Mouse (Mus musculus): ENCODE measurements around the gene Osbpl8. TPM values are rescaled to one million over a fixed set of nuclear protein-coding genes. Genes with fewer than 3 reads are reported as not detected.
"Not testable (repeated sequence)": the region's sequence is repeated elsewhere in the genome, so short reads cannot be mapped to it uniquely, and the experiment has no call there.

Osbpl8 gene
- polyA plus RNA-seq, 1 experiment, result 17.1 TPM

- DNase-seq, result peak; percentile 84
- H3K4me3 ChIP-seq (ENCODE audit: insufficient read depth, low read depth, low read length), result no peak overlapping the region
- no peaks in the 10 kb centered on the region for H3K36me3 ChIP-seq (ENCODE audit: control insufficient read depth, insufficient read depth, low read length)
- H3K27ac ChIP-seq (ENCODE audit: insufficient read depth, low read depth, low read length), result peak overlapping the region; percentile 93
- H3K27me3 ChIP-seq (replicated peaks; ENCODE audit: control insufficient read depth, insufficient read depth, low read length), result no peaks in the 10 kb centered on the region
- 49% methylated on average over 8 of the region's 8 CpGs for WGBS
- peaks cover 12% of the 10 kb centered on the region for H3K4me1 ChIP-seq (ENCODE audit: control insufficient read depth, insufficient read depth, low read length)
- TF ChIP-seq CTCF (conservative IDR thresholded peaks at IDR 0.05; ENCODE audit: insufficient read depth, insufficient read length, low read depth, low read length) (no peak), POLR2A (IDR thresholded peaks at IDR 0.05; ENCODE audit: low read depth, low read length) (no peak)
Measured at GRCm38 (mm10) chr10:111133936-111134335, 30.6 kb upstream of the Osbpl8 start.

GRCm38 (mm10) chr10:111134412-111134957 lies 30.1 kb upstream of the Osbpl8 start:
- Histone ChIP-seq H3K27ac (ENCODE audit: insufficient read depth, low read depth, low read length) (peak overlapping the region; percentile 81), H3K4me1 (ENCODE audit: control insufficient read depth, insufficient read depth, low read length) (peaks cover 15% of the 10 kb centered on the region), H3K4me3 (ENCODE audit: insufficient read depth, low read depth, low read length) (no peak overlapping the region), H3K27me3 (replicated peaks; ENCODE audit: control insufficient read depth, insufficient read depth, low read length) (no peaks in the 10 kb centered on the region), H3K36me3 (ENCODE audit: control insufficient read depth, insufficient read depth, low read length) (no peaks in the 10 kb centered on the region)
- DNase-seq, result no peak
- TF ChIP-seq POLR2A (IDR thresholded peaks at IDR 0.05; ENCODE audit: low read depth, low read length) (no peak), CTCF (conservative IDR thresholded peaks at IDR 0.05; ENCODE audit: insufficient read depth, insufficient read length, low read depth, low read length) (no peak)
- WGBS, result 63% methylated on average over 9 of the region's 9 CpGs

- H3K27me3 ChIP-seq (replicated peaks; ENCODE audit: control insufficient read depth, insufficient read depth, low read length); H3K4me3 ChIP-seq (ENCODE audit: insufficient read depth, low read depth, low read length): not testable (repeated sequence)
- WGBS, result 79% methylated on average over 5 of the region's 5 CpGs
Measured at GRCm38 (mm10) chr10:111136306-111136705, 28.2 kb upstream of the Osbpl8 start.

GRCm38 (mm10) chr10:111137905-111138304 lies 26.6 kb upstream of the Osbpl8 start:
- no peaks in the 10 kb centered on the region for H3K27me3 ChIP-seq (replicated peaks; ENCODE audit: control insufficient read depth, insufficient read depth, low read length)
- no peak overlapping the region for H3K4me3 ChIP-seq (ENCODE audit: insufficient read depth, low read depth, low read length)
- TF ChIP-seq POLR2A (IDR thresholded peaks at IDR 0.05; ENCODE audit: low read depth, low read length), result no peak
- no peak for TF ChIP-seq CTCF (conservative IDR thresholded peaks at IDR 0.05; ENCODE audit: insufficient read depth, insufficient read length, low read depth, low read length)
- peaks cover 12% of the 10 kb centered on the region for H3K4me1 ChIP-seq (ENCODE audit: control insufficient read depth, insufficient read depth, low read length)
- DNase-seq, result no peak
- WGBS, result 73% methylated on average over 4 of the region's 4 CpGs
- no peaks in the 10 kb centered on the region for H3K36me3 ChIP-seq (ENCODE audit: control insufficient read depth, insufficient read depth, low read length)
- H3K27ac ChIP-seq (ENCODE audit: insufficient read depth, low read depth, low read length), result no peak overlapping the region

More at GRCm38 (mm10) chr10:111136306-111136705, 28.2 kb upstream of the Osbpl8 start:
- H3K4me1 ChIP-seq (ENCODE audit: control insufficient read depth, insufficient read depth, low read length), result peaks cover 18% of the 10 kb centered on the region
- not testable (repeated sequence) for H3K27ac ChIP-seq (ENCODE audit: insufficient read depth, low read depth, low read length); H3K36me3 ChIP-seq (ENCODE audit: control insufficient read depth, insufficient read depth, low read length); DNase-seq

- H3K36me3 ChIP-seq (ENCODE audit: control insufficient read depth, insufficient read depth, low read length), result no peaks in the 10 kb centered on the region
- peaks cover 12% of the 10 kb centered on the region for H3K4me1 ChIP-seq (ENCODE audit: control insufficient read depth, insufficient read depth, low read length)
- DNase-seq, result peak; percentile 70
- no peak for TF ChIP-seq POLR2A (IDR thresholded peaks at IDR 0.05; ENCODE audit: low read depth, low read length)
- TF ChIP-seq CTCF (conservative IDR thresholded peaks at IDR 0.05; ENCODE audit: insufficient read depth, insufficient read length, low read depth, low read length), result no peak
- H3K27me3 ChIP-seq (replicated peaks; ENCODE audit: control insufficient read depth, insufficient read depth, low read length), result no peaks in the 10 kb centered on the region
- 36% methylated on average over 1 of the region's 1 CpGs for WGBS
- no peak overlapping the region for H3K4me3 ChIP-seq (ENCODE audit: insufficient read depth, low read depth, low read length)
- peak overlapping the region; percentile 99 for H3K27ac ChIP-seq (ENCODE audit: insufficient read depth, low read depth, low read length)
Measured at GRCm38 (mm10) chr10:111139170-111139569, 25.4 kb upstream of the Osbpl8 start.

- Histone ChIP-seq H3K4me3 (ENCODE audit: insufficient read depth, low read depth, low read length) (no peak overlapping the region), H3K27ac (ENCODE audit: insufficient read depth, low read depth, low read length) (peak overlapping the region; percentile 99), H3K36me3 (ENCODE audit: control insufficient read depth, insufficient read depth, low read length) (no peaks in the 10 kb centered on the region), H3K27me3 (replicated peaks; ENCODE audit: control insufficient read depth, insufficient read depth, low read length) (no peaks in the 10 kb centered on the region), H3K4me1 (ENCODE audit: control insufficient read depth, insufficient read depth, low read length) (peaks cover 11% of the 10 kb centered on the region)
- no peak for TF ChIP-seq POLR2A (IDR thresholded peaks at IDR 0.05; ENCODE audit: low read depth, low read length)
- TF ChIP-seq CTCF (conservative IDR thresholded peaks at IDR 0.05; ENCODE audit: insufficient read depth, insufficient read length, low read depth, low read length), result no peak
- peak; percentile 86 for DNase-seq
- WGBS, result 26% methylated on average over 5 of the region's 5 CpGs
Measured at GRCm38 (mm10) chr10:111139881-111140280, 24.7 kb upstream of the Osbpl8 start.

GRCm38 (mm10) chr10:111144371-111144959 lies 20.1 kb upstream of the Osbpl8 start:
- TF ChIP-seq POLR2A (IDR thresholded peaks at IDR 0.05; ENCODE audit: low read depth, low read length), result no peak
- no peak for TF ChIP-seq CTCF (conservative IDR thresholded peaks at IDR 0.05; ENCODE audit: insufficient read depth, insufficient read length, low read depth, low read length)
- H3K4me1 ChIP-seq (ENCODE audit: control insufficient read depth, insufficient read depth, low read length), result peaks cover 7% of the 10 kb centered on the region
- H3K36me3 ChIP-seq (ENCODE audit: control insufficient read depth, insufficient read depth, low read length), result no peaks in the 10 kb centered on the region
- WGBS, result 78% methylated on average over 11 of the region's 11 CpGs
- no peak overlapping the region for H3K4me3 ChIP-seq (ENCODE audit: insufficient read depth, low read depth, low read length)
- no peaks in the 10 kb centered on the region for H3K27me3 ChIP-seq (replicated peaks; ENCODE audit: control insufficient read depth, insufficient read depth, low read length)
- DNase-seq, result no peak
- no peak overlapping the region for H3K27ac ChIP-seq (ENCODE audit: insufficient read depth, low read depth, low read length)
